Mouse (Mus musculus): ENCODE measurements around the gene Cbx6.

DNA sequence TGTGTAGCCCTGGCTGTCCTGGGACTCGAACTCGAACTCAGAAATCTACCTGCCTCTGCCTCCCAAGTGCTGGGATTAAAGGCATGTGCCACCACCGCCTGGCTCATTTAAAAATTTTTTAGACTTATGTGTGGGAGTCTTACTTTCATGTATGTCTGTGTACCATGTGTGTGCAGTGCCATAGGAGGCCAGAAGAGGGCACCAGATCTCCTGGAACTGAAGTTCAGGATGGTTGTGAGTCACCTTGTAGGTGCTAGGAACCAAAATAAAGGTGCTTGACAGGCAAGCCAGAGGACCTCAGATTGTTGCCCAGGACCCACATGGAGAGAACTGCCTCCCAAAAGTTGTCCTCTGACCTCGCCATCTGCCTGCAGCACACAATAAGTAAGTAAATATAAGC lies 16.2 kb downstream of the Cbx6 start:
- TF ChIP-seq POLR2A (IDR thresholded peaks at IDR 0.05; ENCODE audit: insufficient read depth, low read depth, low read length) (no peak), CTCF (IDR thresholded peaks at IDR 0.05; ENCODE audit: insufficient read depth, low read depth, low read length) (no peak)
